Mouse (Mus musculus) forebrain, embryonic 12.5 days (tissue): ENCODE measurements around the gene Sdc1. TPM values are rescaled to one million over a fixed set of nuclear protein-coding genes. Genes with fewer than 3 reads are reported as not detected.

ENCODE experiments used
- ATAC-seq: fragments of 200-750 bp; cut with Nextera tagmentation; 2 replicates; pipeline ENCODE4 v1.8.0; 2017; ENCODE audit warnings: moderate TSS enrichment; ENCODE audit not compliant: low FRiP score
- H3K27ac ChIP-seq: fragments of 300-500 bp; sonication (generic); 2 replicates; pipeline ENCODE4 v1.5.1; 2016; ENCODE audit warnings: mild to moderate bottlenecking
- H3K27me3 ChIP-seq: fragments of 300-500 bp; sonication (generic); 2 replicates; pipeline ENCODE4 v1.6.1; 2016; ENCODE audit warnings: mild to moderate bottlenecking
- H3K36me3 ChIP-seq: fragments of 300-500 bp; sonication (generic); replicated peaks from 2 replicates; pipeline ENCODE4 v1.6.1; 2016; ENCODE audit warnings: mild to moderate bottlenecking
- H3K4me1 ChIP-seq: fragments of 300-500 bp; sonication (generic); 2 replicates; pipeline ENCODE4 v1.6.1; 2016
- H3K4me2 ChIP-seq: fragments of 300-500 bp; sonication (generic); 2 replicates; pipeline ENCODE4 v1.6.1; 2016; ENCODE audit warnings: mild to moderate bottlenecking, moderate library complexity
- H3K4me3 ChIP-seq: fragments of 300-500 bp; sonication (generic); replicated peaks from 2 replicates; pipeline ENCODE4 v1.5.1; 2016; ENCODE audit warnings: mild to moderate bottlenecking
- H3K9ac ChIP-seq: fragments of 300-500 bp; sonication (generic); 2 replicates; pipeline ENCODE4 v1.6.1; 2016; ENCODE audit warnings: mild to moderate bottlenecking
- H3K9me3 ChIP-seq: fragments of 300-500 bp; sonication (generic); 2 replicates; pipeline ENCODE4 v1.6.1; 2016
- WGBS: fragments of 180-500 bp; shearing (Covaris S2); methylation state at CpG from one replicate; pipeline ENCODE4 v1.1.7; 2016; 5-methylcytosine and 5-hydroxymethylcytosine counted together
- polyA plus RNA-seq: library from polyadenylated mRNA; unstranded; fragments of >200 nt; fragmentation: Nextera tagmentation; extraction: Ambion mirVana; gene quantifications from 2 replicates; pipeline ENCODE4 v1.2.1, GENCODE M21; 2016

Sdc1 gene
- polyA plus RNA-seq, 1 experiment from 2014 or later, result 72.7 TPM

DNA sequence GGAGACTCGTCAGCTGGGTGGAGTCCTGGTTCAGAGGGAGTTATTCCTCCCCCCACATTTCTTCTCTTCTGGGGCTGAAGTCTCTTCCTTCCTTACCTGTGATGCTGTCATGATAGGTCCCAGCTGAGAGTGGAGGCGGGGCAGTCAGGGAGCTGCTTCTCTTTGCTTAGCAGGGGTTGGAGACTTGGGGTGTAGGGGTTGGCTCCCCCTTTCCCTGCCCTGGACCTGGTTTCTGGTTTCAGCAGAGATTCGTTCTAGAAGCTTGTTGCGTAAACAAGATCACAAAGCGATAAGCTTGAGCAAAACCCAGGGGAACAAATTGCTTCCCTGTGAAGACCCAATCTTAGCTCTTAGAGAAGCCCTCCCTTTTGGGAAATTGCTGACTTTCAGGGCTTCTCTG is 15.4 kb downstream of the Sdc1 start:
- no peak for ATAC-seq

GRCm38 (mm10) chr12:8786984-8787730 is 16.0 kb downstream of the Sdc1 start:
- no peaks in the 10 kb centered on the region for H3K9me3 ChIP-seq
- H3K9ac ChIP-seq, result no peak overlapping the region
- H3K4me2 ChIP-seq, result no peak overlapping the region
- no peaks in the 10 kb centered on the region for H3K27me3 ChIP-seq
- H3K4me1 ChIP-seq, result peaks cover 14% of the 10 kb centered on the region
- ATAC-seq, result no peak
- WGBS, result 90% methylated on average over 12 of the region's 12 CpGs
- H3K27ac ChIP-seq, result no peak overlapping the region
- no peak overlapping the region for H3K4me3 ChIP-seq
- peaks cover 30% of the 10 kb centered on the region for H3K36me3 ChIP-seq

More for the DNA sequence above, 15.4 kb downstream of the Sdc1 start:
- no peak overlapping the region for H3K4me2 ChIP-seq
- WGBS, result 88% methylated on average over 5 of the region's 5 CpGs
- H3K27me3 ChIP-seq, result no peaks in the 10 kb centered on the region
- H3K4me1 ChIP-seq, result peaks cover 14% of the 10 kb centered on the region
- peaks cover 23% of the 10 kb centered on the region for H3K36me3 ChIP-seq
- H3K9me3 ChIP-seq, result no peaks in the 10 kb centered on the region
- H3K4me3 ChIP-seq, result no peak overlapping the region
- H3K9ac ChIP-seq, result no peak overlapping the region
- H3K27ac ChIP-seq, result no peak overlapping the region

DNA sequence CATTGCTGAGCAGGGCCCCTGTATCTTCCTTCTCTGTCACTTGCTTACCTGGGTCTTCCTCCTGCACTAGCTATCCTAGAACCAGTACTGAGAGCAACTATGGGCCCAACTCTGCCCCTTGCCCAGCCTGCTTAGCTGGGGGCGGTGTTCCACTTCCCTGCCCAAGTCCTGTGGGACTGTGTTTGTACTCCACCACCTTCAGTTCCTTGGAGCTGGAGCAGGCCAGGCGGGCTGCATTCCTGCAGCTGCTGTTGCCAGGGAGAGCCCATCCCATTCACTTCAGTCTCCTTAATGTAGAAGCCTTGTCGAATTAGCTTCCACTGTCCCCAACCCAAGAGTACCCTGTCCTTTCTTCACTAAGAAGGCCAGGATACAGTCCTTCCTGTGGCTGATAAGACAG is 17.3 kb downstream of the Sdc1 start:
- Histone ChIP-seq H3K9ac (no peak overlapping the region), H3K9me3 (no peaks in the 10 kb centered on the region), H3K36me3 (peaks cover 42% of the 10 kb centered on the region), H3K4me1 (peaks cover 14% of the 10 kb centered on the region), H3K4me2 (no peak overlapping the region), H3K4me3 (no peak overlapping the region), H3K27ac (no peak overlapping the region), H3K27me3 (no peaks in the 10 kb centered on the region)
- WGBS, result 70% methylated on average over 3 of the region's 3 CpGs
- no peak for ATAC-seq

GRCm38 (mm10) chr12:8790615-8791014 is 19.5 kb downstream of the Sdc1 start:
- H3K4me3 ChIP-seq, result no peak overlapping the region
- no peak overlapping the region for H3K9ac ChIP-seq
- peaks cover 14% of the 10 kb centered on the region for H3K4me1 ChIP-seq
- H3K9me3 ChIP-seq, result 0 out of 2 replicates have a peak, but pooled peaks cover 6% of the 10 kb centered on the region
- H3K4me2 ChIP-seq, result no peak overlapping the region
- no peaks in the 10 kb centered on the region for H3K27me3 ChIP-seq
- H3K36me3 ChIP-seq, result peaks cover 63% of the 10 kb centered on the region
- WGBS, result 96% methylated on average over 12 of the region's 12 CpGs
- no peak overlapping the region for H3K27ac ChIP-seq
- no peak for ATAC-seq

DNA sequence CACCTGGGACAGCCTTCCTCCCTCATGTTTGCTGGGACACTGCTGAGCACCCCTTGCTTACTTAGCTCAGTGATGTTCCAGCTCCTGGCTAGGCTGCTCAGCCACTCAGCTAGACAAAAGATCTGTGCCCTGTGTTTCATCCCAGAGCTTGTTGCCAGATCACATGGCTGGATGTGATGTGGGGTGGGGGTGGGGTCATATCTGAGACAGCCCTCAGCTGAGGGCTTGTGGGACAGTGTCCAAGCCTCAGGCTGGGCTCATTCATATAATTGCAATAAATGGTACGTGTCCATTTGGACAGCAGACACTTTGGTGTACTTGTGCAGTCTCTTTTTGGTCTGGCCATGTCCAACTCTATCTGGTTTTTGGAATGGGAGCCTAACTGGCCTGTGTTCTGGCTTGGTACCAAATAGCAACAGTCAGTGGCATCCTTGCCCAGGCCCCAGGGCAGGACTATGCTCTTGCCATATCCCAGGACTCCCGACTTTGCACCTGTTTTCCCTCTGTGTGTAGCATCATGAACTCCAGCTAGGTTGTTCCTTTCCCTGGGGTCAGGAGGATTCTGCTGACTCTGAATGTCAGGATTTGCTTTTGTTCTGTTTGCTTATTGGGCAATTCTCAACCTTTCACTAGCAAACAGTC is 22.4 kb downstream of the Sdc1 start:
- Histone ChIP-seq H3K9me3 (0 out of 2 replicates have a peak, but pooled peaks cover 6% of the 10 kb centered on the region), H3K27ac (no peak overlapping the region), H3K9ac (no peak overlapping the region), H3K4me1 (peaks cover 4% of the 10 kb centered on the region; the same call in 1 of the 2 replicates), H3K4me3 (no peak overlapping the region), H3K27me3 (no peaks in the 10 kb centered on the region), H3K36me3 (peaks cover 64% of the 10 kb centered on the region), H3K4me2 (no peak overlapping the region)
- 93% methylated on average over 2 of the region's 2 CpGs for WGBS
- ATAC-seq, result no peak

DNA sequence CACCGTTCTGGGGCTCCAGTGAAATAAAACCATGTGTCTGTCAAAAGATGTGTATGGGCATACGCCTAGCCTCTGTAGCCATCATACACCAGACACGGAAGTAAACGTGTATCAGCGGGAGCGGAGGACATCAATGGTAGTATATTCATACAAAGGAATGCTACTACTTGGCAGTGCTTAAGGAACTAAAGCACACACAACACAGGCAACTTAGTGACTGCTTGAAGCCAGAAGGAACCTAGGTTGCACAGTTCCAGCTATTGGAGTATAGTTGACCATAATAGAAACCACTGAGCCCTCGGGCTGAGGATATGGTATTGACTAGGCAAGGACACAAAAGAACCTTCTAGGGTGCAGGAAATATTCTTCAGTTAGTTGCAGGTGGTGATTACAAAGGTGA is 26.8 kb downstream of the Sdc1 start:
- Histone ChIP-seq H3K9ac (no peak overlapping the region), H3K4me2 (no peak overlapping the region), H3K4me1 (no peaks in the 10 kb centered on the region), H3K27ac (no peak overlapping the region), H3K36me3 (peaks cover 27% of the 10 kb centered on the region), H3K27me3 (no peaks in the 10 kb centered on the region), H3K9me3 (0 out of 2 replicates have a peak, but pooled peaks cover 6% of the 10 kb centered on the region), H3K4me3 (no peak overlapping the region)
- ATAC-seq, result no peak
- WGBS, result 87% methylated on average over 7 of the region's 7 CpGs

DNA sequence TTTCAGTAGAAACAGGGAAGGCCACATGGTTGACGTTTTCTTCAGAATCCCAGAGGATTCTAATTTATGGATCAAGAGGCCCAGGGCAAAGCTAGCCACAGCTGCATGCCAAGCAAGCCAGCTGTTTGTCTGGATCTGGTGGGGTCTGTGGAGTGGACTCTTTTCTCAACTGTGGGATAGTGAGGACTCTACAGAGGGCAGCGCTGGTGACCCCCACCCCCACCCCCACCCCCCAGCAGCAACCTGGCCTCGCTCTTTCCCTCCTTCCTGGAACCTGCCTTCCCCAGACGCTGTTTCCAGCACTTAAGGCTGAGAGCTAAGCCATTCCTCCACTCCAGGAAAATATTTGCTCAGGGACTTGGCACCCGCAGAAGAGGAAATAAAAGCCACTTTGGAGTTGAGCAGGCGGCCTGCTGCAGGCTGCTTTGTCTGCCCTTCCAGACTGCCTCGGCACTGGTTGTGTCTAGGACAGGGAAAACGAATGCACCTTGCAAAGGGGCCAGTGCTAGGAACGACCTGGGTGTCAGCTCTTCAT is 27.4 kb downstream of the Sdc1 start:
- no peaks in the 10 kb centered on the region for H3K27me3 ChIP-seq
- WGBS, result 57% methylated on average over 9 of the region's 9 CpGs
- no peak overlapping the region for H3K9ac ChIP-seq
- H3K9me3 ChIP-seq, result 0 out of 2 replicates have a peak, but pooled peaks cover 6% of the 10 kb centered on the region
- no peak for ATAC-seq
- H3K4me3 ChIP-seq, result no peak overlapping the region
- no peak overlapping the region for H3K4me2 ChIP-seq
- no peak overlapping the region for H3K27ac ChIP-seq
- peaks cover 21% of the 10 kb centered on the region for H3K36me3 ChIP-seq
- no peaks in the 10 kb centered on the region for H3K4me1 ChIP-seq

GRCm38 (mm10) chr12:8803421-8804076 is 32.4 kb downstream of the Sdc1 start:
- H3K27me3 ChIP-seq, result no peaks in the 10 kb centered on the region
- no peak overlapping the region for H3K4me2 ChIP-seq
- WGBS, result 46% methylated on average over 10 of the region's 10 CpGs
- no peak overlapping the region for H3K9ac ChIP-seq
- H3K9me3 ChIP-seq, result no peaks in the 10 kb centered on the region
- H3K36me3 ChIP-seq, result no peaks in the 10 kb centered on the region
- H3K27ac ChIP-seq, result no peak overlapping the region
- H3K4me3 ChIP-seq, result no peak overlapping the region
- no peak for ATAC-seq
- H3K4me1 ChIP-seq, result no peaks in the 10 kb centered on the region

DNA sequence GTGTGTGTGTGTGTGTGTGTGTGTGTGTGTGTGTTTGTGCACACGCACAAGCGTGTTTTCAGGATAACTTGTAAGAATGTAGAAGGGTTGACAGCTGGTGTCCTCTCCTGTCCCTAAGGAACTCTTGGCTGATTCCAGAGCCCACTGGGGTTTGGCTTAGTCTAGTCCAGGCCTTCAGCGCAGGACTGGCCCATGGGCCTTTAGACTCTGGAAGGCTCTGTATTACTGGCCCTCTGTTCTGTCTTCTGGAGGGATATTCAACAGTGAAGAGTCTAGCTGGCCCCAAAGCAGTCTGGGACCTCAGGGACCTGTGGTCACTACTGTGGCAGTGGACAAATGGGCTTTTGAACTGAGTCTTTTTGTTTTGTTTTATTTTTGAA is 32.9 kb downstream of the Sdc1 start:
- Histone ChIP-seq H3K9ac (no peak overlapping the region), H3K9me3 (no peaks in the 10 kb centered on the region), H3K4me1 (no peaks in the 10 kb centered on the region), H3K27ac (no peak overlapping the region), H3K4me2 (no peak overlapping the region), H3K27me3 (no peaks in the 10 kb centered on the region), H3K4me3 (no peak overlapping the region), H3K36me3 (no peaks in the 10 kb centered on the region)
- ATAC-seq, result no peak
- WGBS, result 97% methylated on average over 3 of the region's 3 CpGs

DNA sequence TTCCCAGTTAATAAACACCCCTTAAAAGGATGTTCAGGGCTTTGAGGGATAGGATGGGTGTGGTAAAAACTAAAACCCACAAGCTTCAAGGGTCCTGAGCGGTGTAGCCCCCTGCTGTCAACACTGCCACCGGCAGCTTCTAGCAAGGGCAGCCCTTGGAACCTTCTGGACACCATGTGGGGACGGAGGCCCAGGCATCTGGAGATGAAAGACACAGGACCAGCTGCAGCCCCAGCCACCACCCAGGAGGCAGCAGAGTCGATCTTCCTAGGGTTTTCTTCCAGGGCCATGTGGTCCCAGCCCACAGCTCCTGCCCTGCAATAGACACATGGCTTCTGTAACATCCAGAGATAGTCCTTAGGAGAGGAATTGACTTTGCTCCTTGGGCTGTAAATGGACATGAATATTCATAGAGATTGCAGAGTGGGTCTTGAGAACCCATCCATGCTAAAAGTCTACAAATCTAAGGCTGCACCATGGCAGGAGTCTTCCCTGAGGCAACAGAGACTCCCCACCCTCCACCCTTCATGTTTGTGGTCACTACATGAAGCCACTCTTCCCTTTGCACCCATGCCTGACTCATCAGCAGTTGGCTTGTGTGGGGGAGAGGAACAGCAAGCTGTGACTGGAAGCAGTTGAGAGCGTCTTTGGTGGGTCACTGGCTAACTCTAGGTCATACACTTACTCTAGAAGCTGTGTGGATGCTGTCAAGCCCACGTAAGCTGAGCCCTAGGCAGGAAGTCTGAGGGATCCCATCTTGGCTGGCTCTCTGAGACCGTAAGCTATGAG is 34.0 kb downstream of the Sdc1 start:
- no peak for ATAC-seq
- WGBS, result 86% methylated on average over 7 of the region's 7 CpGs
- no peak overlapping the region for H3K27ac ChIP-seq

GRCm38 (mm10) chr12:8809086-8809485 is 38.0 kb downstream of the Sdc1 start:
- no peak for ATAC-seq
- Histone ChIP-seq H3K9me3 (no peaks in the 10 kb centered on the region), H3K27ac (no peak overlapping the region), H3K36me3 (no peaks in the 10 kb centered on the region), H3K4me3 (no peak overlapping the region), H3K27me3 (no peaks in the 10 kb centered on the region), H3K4me2 (no peak overlapping the region), H3K4me1 (no peaks in the 10 kb centered on the region), H3K9ac (no peak overlapping the region)
- 78% methylated on average over 2 of the region's 2 CpGs for WGBS

More for the DNA sequence above, 34.0 kb downstream of the Sdc1 start:
- H3K9me3 ChIP-seq, result no peaks in the 10 kb centered on the region
- no peaks in the 10 kb centered on the region for H3K27me3 ChIP-seq
- no peak overlapping the region for H3K9ac ChIP-seq
- H3K36me3 ChIP-seq, result no peaks in the 10 kb centered on the region
- no peak overlapping the region for H3K4me3 ChIP-seq
- H3K4me1 ChIP-seq, result no peaks in the 10 kb centered on the region
- no peak overlapping the region for H3K4me2 ChIP-seq

DNA sequence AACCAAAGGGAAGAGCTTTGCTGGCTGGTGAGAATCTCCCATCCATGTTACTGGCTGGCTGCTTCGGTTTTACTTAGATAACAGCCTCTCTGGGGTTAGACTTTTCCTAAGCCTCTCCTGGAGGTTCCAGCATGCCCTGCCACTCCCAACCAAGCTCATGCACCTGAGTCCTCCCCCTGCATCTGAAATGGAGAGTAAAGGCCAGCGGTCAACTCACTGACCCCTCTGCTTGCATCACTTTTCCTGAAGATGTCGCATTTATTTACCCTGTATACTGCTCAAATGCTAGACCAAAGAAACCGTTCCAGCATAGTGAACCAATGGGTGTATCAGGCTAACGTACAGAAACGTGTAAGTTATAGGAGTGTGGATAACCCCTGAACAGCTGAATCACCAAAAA is 38.5 kb downstream of the Sdc1 start:
- H3K4me2 ChIP-seq, result no peak overlapping the region
- no peaks in the 10 kb centered on the region for H3K4me1 ChIP-seq
- WGBS, result 90% methylated on average over 6 of the region's 6 CpGs
- no peaks in the 10 kb centered on the region for H3K36me3 ChIP-seq
- H3K27ac ChIP-seq, result no peak overlapping the region
- H3K9me3 ChIP-seq, result no peaks in the 10 kb centered on the region
- no peak overlapping the region for H3K9ac ChIP-seq
- no peak overlapping the region for H3K4me3 ChIP-seq
- no peak for ATAC-seq
- H3K27me3 ChIP-seq, result no peaks in the 10 kb centered on the region
